ENCODE assay signal across 17 mouse cellular contexts in genomic region chr9:83659081-83659480, GRCm38 (mm10).
"Had no signal": no experiment of that assay in that cellular context is flagged by ENCODE, and none has a peak within 500 bp of the region (broad histone marks: within the 10 kb centered on the region; RNA-seq: fewer than 3 reads in every experiment).

No protein-coding gene starts in this region.

- H3K27ac ChIP-seq: limb, embryonic 12.5 days; limb, embryonic 15.5 days; liver, embryonic 12.5 days; liver, embryonic 15.5 days; stomach, embryonic 15.5 days had no signal

- H3K4me2 ChIP-seq: limb, embryonic 12.5 days; limb, embryonic 15.5 days; liver, embryonic 12.5 days; liver, embryonic 15.5 days; midbrain, embryonic 11.5 days; stomach, embryonic 15.5 days had no signal

- H3K4me1 ChIP-seq: limb, embryonic 12.5 days; limb, embryonic 15.5 days; liver, embryonic 12.5 days; liver, embryonic 15.5 days; stomach, embryonic 15.5 days had no signal

- ATAC-seq: intestine, embryonic 16.5 days; liver, embryonic 12.5 days had no signal

- H3K4me3 ChIP-seq: limb, embryonic 12.5 days; limb, embryonic 15.5 days; liver, embryonic 12.5 days; liver, embryonic 15.5 days; stomach, embryonic 15.5 days had no signal

- DNase-seq: kidney, adult 18-20 months; kidney, adult 9 months; kidney, postnatal 14 days; kidney, postnatal 4 days; left cerebral cortex, postnatal 4 days; lung, adult 2 months; lung, postnatal 14 days; lung, postnatal 4 days; midbrain, embryonic 14.5 days; thymus, postnatal 25 days had no signal

- H3K9ac ChIP-seq: limb, embryonic 12.5 days; limb, embryonic 15.5 days; liver, embryonic 12.5 days; liver, embryonic 15.5 days; stomach, embryonic 15.5 days had no signal

- H3K27me3 ChIP-seq: limb, embryonic 12.5 days; limb, embryonic 15.5 days; liver, embryonic 12.5 days; liver, embryonic 15.5 days; stomach, embryonic 15.5 days had no signal

- H3K9me3 ChIP-seq: limb, embryonic 15.5 days; liver, embryonic 15.5 days; stomach, embryonic 15.5 days had no signal

- H3K36me3 ChIP-seq: limb, embryonic 12.5 days; limb, embryonic 15.5 days; liver, embryonic 12.5 days; liver, embryonic 15.5 days; stomach, embryonic 15.5 days had no signal
